Mouse (Mus musculus): Measurements from ENCODE around the gene Nat8.
"Not testable (repeated sequence)": the region's sequence is repeated elsewhere in the genome, so short reads cannot be mapped to it uniquely, and the experiment has no call there.

Gene Nat8

DNA sequence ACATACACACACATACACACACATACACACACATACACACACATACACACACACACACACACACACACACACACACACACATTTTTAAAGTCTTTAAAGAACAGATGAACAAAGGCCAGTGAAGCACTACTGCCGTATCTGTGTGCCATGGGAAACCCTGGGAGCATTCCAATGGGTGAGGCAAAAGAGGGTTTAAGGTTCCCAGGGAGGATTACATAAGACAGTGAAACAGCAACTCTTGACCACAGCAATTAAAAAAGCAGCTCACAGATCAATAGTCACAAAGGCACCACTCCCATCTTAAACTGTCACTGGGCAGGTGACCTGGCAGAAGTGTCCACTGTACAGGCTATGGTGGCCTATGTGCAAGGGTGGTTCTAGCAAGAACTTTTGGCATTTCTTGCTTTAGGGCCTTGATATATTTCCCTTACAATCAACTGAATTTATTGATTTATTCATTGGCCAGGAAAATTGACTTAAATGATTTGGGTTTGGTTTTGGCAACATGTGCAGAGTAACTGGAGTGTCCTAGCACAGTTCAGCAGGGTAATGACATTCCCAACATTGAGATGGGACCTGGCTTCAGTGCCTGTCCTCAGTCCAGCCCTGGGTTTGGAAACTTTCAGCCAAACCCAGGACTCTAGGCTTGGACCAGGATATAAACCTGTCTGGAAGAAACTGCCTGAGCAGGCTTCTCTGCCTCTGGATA is 8.3 kb downstream of the Nat8 start:
- Histone ChIP-seq H3K27me3 (ENCODE audit: insufficient read depth, low read length) (no peaks in the 10 kb centered on the region), H3K4me3 (replicated peaks; ENCODE audit: low read length) (no peak overlapping the region), H3K4me1 (replicated peaks; ENCODE audit: low read depth, low read length) (no peaks in the 10 kb centered on the region), H3K36me3 (ENCODE audit: insufficient read depth, low read length) (no peaks in the 10 kb centered on the region), H3K9me3 (ENCODE audit: low read length) (peaks cover 16% of the 10 kb centered on the region)
- no peak for TF ChIP-seq POU5F1 (IDR thresholded peaks at IDR 0.05; ENCODE audit: borderline replicate concordance, low read length)
- no peak for TF ChIP-seq NANOG (IDR thresholded peaks at IDR 0.05; ENCODE audit: borderline replicate concordance, low read length)
- TF ChIP-seq CTCF (conservative IDR thresholded peaks at IDR 0.05; ENCODE audit: low read length), result no peak

DNA sequence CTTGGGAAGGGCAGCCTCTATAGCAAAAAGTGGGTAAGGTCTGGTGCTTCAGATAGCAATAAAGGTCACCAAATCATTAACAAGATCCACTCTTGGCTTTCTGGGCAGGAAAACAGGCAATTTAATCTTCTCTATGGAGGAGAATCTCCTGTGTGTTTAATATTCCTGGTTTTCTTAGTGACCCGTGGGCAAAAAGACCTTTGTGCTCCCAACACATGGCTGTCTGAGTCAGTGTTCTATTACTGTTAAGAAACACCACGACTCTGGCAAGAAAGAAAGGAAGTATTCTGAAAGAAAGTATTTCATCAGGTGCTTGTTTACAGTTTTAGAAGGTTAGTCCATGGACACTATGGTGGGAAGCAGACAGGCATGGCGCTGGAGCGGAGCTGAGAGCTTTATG is 9.6 kb downstream of the Nat8 start:
- Histone ChIP-seq H3K4me1 (replicated peaks; ENCODE audit: low read depth, low read length) (peaks cover 8% of the 10 kb centered on the region), H3K9me3 (ENCODE audit: low read length) (peaks cover 28% of the 10 kb centered on the region), H3K4me3 (replicated peaks; ENCODE audit: low read length) (no peak overlapping the region), H3K27me3 (ENCODE audit: insufficient read depth, low read length) (no peaks in the 10 kb centered on the region), H3K36me3 (ENCODE audit: insufficient read depth, low read length) (no peaks in the 10 kb centered on the region)
- TF ChIP-seq POU5F1 (IDR thresholded peaks at IDR 0.05; ENCODE audit: borderline replicate concordance, low read length) (no peak), CTCF (conservative IDR thresholded peaks at IDR 0.05; ENCODE audit: low read length) (no peak), NANOG (IDR thresholded peaks at IDR 0.05; ENCODE audit: borderline replicate concordance, low read length) (no peak)

GRCm38 (mm10) chr6:85820837-85821236 is 11.0 kb downstream of the Nat8 start, which contains the start of the genes Nat8f6 and Nat8f5:
Gene Nat8f6 (minus strand): TSS chr6:85820954.
Gene Nat8f5 (minus strand): TSS chr6:85820972.
- no peak for TF ChIP-seq CTCF (conservative IDR thresholded peaks at IDR 0.05; ENCODE audit: low read length)
- no peak for TF ChIP-seq POU5F1 (IDR thresholded peaks at IDR 0.05; ENCODE audit: borderline replicate concordance, low read length)
- TF ChIP-seq NANOG (IDR thresholded peaks at IDR 0.05; ENCODE audit: borderline replicate concordance, low read length), result no peak
- Histone ChIP-seq H3K4me1 (replicated peaks; ENCODE audit: low read depth, low read length) (peaks cover 9% of the 10 kb centered on the region), H3K4me3 (replicated peaks; ENCODE audit: low read length) (no peak within 1 kb of the TSS), H3K9me3 (ENCODE audit: low read length) (peaks cover 29% of the 10 kb centered on the region), H3K27me3 (ENCODE audit: insufficient read depth, low read length) (no peaks in the 10 kb centered on the region), H3K36me3 (ENCODE audit: insufficient read depth, low read length) (no peaks in the 10 kb centered on the region)

DNA sequence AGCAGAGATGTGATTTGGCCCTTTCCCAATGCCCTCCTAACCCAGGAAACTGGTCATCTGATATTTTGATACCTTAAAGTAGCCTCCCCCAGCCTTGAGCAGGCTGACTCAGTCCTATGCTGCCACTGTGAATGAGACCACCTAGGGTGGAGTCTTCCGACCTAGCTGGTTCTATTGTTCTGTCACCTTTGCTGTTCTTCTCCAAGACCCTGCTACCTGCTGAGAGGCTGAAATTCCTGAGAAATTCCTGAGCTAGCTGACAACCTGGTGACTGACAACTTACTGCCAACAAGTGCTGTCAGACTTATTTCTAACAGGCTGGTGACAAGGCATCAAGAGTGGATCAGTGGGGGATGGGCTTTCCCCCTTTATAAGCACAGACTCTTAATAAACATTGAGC is 13.5 kb downstream of the Nat8 start:
- no peak overlapping the region for H3K4me3 ChIP-seq (replicated peaks; ENCODE audit: low read length)
- no peaks in the 10 kb centered on the region for H3K27me3 ChIP-seq (ENCODE audit: insufficient read depth, low read length)
- no peak for TF ChIP-seq NANOG (IDR thresholded peaks at IDR 0.05; ENCODE audit: borderline replicate concordance, low read length)
- no peak for TF ChIP-seq CTCF (conservative IDR thresholded peaks at IDR 0.05; ENCODE audit: low read length)
- no peak for TF ChIP-seq POU5F1 (IDR thresholded peaks at IDR 0.05; ENCODE audit: borderline replicate concordance, low read length)
- peaks cover 29% of the 10 kb centered on the region for H3K9me3 ChIP-seq (ENCODE audit: low read length)
- H3K36me3 ChIP-seq (ENCODE audit: insufficient read depth, low read length), result no peaks in the 10 kb centered on the region
- H3K4me1 ChIP-seq (replicated peaks; ENCODE audit: low read depth, low read length), result peaks cover 9% of the 10 kb centered on the region

DNA sequence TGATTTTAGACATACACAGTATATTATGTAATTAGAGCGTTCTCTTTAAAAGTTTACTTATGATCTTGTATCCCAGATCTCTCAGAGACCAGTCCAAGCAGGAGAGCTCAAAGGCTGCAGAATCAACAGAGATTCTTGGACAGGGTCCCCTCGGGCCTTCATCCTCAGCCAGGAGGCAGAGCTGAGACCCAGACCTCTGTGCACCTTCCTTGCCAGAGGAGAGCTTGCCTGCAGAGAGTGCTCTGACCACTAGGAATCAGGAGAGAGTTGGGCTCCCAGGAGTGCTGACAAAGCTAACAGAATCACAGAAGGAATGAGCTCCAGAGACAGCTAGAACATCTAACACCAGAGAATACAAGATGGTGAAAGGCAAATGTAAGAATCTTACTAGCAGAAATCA is 18.5 kb downstream of the Nat8 start:
- Histone ChIP-seq H3K4me3 (replicated peaks; ENCODE audit: low read length) (no peak overlapping the region), H3K36me3 (ENCODE audit: insufficient read depth, low read length) (no peaks in the 10 kb centered on the region), H3K4me1 (replicated peaks; ENCODE audit: low read depth, low read length) (peaks cover 9% of the 10 kb centered on the region), H3K9me3 (ENCODE audit: low read length) (peaks cover 11% of the 10 kb centered on the region), H3K27me3 (ENCODE audit: insufficient read depth, low read length) (no peaks in the 10 kb centered on the region)
- TF ChIP-seq NANOG (IDR thresholded peaks at IDR 0.05; ENCODE audit: borderline replicate concordance, low read length), result no peak
- no peak for TF ChIP-seq POU5F1 (IDR thresholded peaks at IDR 0.05; ENCODE audit: borderline replicate concordance, low read length)

GRCm38 (mm10) chr6:85810942-85811537 is 20.8 kb downstream of the Nat8 start:
- not testable (repeated sequence) for H3K9me3 ChIP-seq (ENCODE audit: low read length); H3K4me3 ChIP-seq (replicated peaks; ENCODE audit: low read length); H3K4me1 ChIP-seq (replicated peaks; ENCODE audit: low read depth, low read length); H3K27me3 ChIP-seq (ENCODE audit: insufficient read depth, low read length); H3K36me3 ChIP-seq (ENCODE audit: insufficient read depth, low read length)

GRCm38 (mm10) chr6:85810514-85810913 is 21.4 kb downstream of the Nat8 start:
- H3K9me3 ChIP-seq (ENCODE audit: low read length); H3K36me3 ChIP-seq (ENCODE audit: insufficient read depth, low read length); H3K27me3 ChIP-seq (ENCODE audit: insufficient read depth, low read length); H3K4me3 ChIP-seq (replicated peaks; ENCODE audit: low read length); H3K4me1 ChIP-seq (replicated peaks; ENCODE audit: low read depth, low read length): not testable (repeated sequence)

GRCm38 (mm10) chr6:85809784-85810183 is 22.1 kb downstream of the Nat8 start:
- H3K9me3 ChIP-seq (ENCODE audit: low read length); H3K4me1 ChIP-seq (replicated peaks; ENCODE audit: low read depth, low read length); H3K4me3 ChIP-seq (replicated peaks; ENCODE audit: low read length); H3K27me3 ChIP-seq (ENCODE audit: insufficient read depth, low read length); H3K36me3 ChIP-seq (ENCODE audit: insufficient read depth, low read length): not testable (repeated sequence)

GRCm38 (mm10) chr6:85803180-85803579 is 28.7 kb downstream of the Nat8 start:
- H3K4me1 ChIP-seq (replicated peaks; ENCODE audit: low read depth, low read length); H3K4me3 ChIP-seq (replicated peaks; ENCODE audit: low read length); H3K27me3 ChIP-seq (ENCODE audit: insufficient read depth, low read length); H3K9me3 ChIP-seq (ENCODE audit: low read length); H3K36me3 ChIP-seq (ENCODE audit: insufficient read depth, low read length): not testable (repeated sequence)
